Mouse (Mus musculus) E14TG2a.4 (cell line): Measurements from ENCODE around the gene Mapk8ip3.

Experiments used
- H3K27me3 ChIP-seq: 2 replicates; pipeline ENCODE4 v1.6.1; 2014; ENCODE audit warnings: low read length, control low read depth; ENCODE audit not compliant: insufficient read depth
- H3K36me3 ChIP-seq: 2 replicates; pipeline ENCODE4 v1.6.1; 2014; ENCODE audit warnings: low read length, control low read depth; ENCODE audit not compliant: insufficient read depth
- H3K4me1 ChIP-seq: replicated peaks from 2 replicates; pipeline ENCODE4 v1.6.1; 2014; ENCODE audit warnings: low read depth, low read length, control low read depth
- H3K4me3 ChIP-seq: replicated peaks from 2 replicates; pipeline ENCODE4 v1.5.1; 2014; ENCODE audit warnings: mild to moderate bottlenecking, low read length
- H3K9me3 ChIP-seq: 2 replicates; pipeline ENCODE4 v1.6.1; 2014; ENCODE audit warnings: low read length, control low read depth
- CTCF ChIP-seq: conservative IDR thresholded peaks from 2 replicates; pipeline ENCODE4 v1.5.1; 2014; ENCODE audit warnings: low read length
- NANOG ChIP-seq: IDR thresholded peaks from 2 replicates; pipeline ENCODE4 v1.6.1; 2014; ENCODE audit warnings: borderline replicate concordance, low read length, mixed read lengths
- POU5F1 ChIP-seq: IDR thresholded peaks from 2 replicates; pipeline ENCODE4 v1.6.1; 2014; ENCODE audit warnings: low read length, borderline replicate concordance

Gene Mapk8ip3

DNA sequence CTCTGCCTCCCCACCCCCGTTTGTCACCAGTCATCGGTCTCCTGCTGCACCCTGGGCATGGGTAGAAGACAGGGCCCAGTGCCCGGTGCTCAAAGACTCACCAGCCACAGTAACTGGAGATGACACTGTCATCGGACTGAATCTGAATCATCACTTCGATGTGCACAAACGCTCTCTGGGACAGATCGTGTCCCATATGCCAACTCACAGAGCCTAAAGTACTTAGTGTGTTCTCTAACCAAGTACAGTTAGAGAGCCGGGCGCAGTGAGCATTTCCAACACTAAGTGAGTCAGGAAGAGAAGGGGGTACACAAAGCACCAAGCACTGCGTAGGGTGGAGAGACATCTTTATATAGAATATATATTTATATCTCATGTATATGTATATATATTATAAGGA, 68.9 kb downstream of the Mapk8ip3 start:
- Histone ChIP-seq H3K4me1 (peaks cover 43% of the 10 kb centered on the region), H3K9me3 (no peaks in the 10 kb centered on the region), H3K36me3 (peaks cover 54% of the 10 kb centered on the region), H3K27me3 (no peaks in the 10 kb centered on the region), H3K4me3 (no peak overlapping the region)
- TF ChIP-seq CTCF (no peak), POU5F1 (no peak), NANOG (no peak)

DNA sequence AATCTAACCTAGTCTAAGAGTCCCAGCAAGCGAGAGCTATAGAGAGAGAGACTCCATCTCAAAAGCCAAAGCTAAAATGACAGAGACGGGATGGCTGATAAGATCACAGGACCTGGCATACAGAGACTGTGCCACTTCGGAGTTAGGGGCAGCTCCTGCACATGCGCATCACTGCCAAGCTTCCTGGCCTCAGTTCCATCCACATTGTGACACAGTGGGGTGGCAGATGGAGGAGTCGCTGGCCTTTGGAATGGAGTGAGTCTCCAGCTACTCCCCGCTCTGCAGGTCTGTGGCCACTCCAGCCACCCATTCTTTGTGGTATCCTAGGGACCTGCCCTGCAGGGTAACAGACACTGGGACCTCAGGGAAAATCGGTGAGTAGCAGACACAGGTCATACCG, 71.0 kb downstream of the Mapk8ip3 start, which contains the start of gene Igfals:
Gene Igfals (plus strand): TSS at position 222 of the 400 bp plus-strand sequence.
- no peaks in the 10 kb centered on the region for H3K9me3 ChIP-seq
- TF ChIP-seq POU5F1, result no peak
- TF ChIP-seq NANOG, result no peak
- TF ChIP-seq CTCF, result no peak
- no peak within 1 kb of the TSS for H3K4me3 ChIP-seq
- peaks cover 75% of the 10 kb centered on the region for H3K36me3 ChIP-seq
- H3K27me3 ChIP-seq, result no peaks in the 10 kb centered on the region
- peaks cover 24% of the 10 kb centered on the region for H3K4me1 ChIP-seq

DNA sequence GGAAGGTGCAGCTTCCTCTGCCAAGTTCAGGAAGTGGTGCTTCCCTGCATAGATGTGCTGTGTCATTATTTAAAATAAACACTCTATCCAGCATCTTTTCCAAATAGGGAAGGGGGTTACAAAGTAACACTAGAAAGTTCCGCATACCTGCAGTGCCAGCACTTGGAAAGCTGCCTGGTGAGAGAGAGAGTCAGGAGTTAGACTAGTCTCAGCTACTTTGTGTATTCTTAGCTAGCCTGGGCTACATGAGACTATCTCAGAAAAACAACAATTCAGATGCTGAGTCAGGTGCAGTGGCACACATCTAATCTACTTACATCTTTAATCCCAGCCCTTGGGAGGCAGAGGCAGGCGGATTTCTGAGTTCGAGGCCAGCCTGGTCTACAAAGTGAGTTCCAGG, 75.0 kb downstream of the Mapk8ip3 start:
- TF ChIP-seq CTCF (no peak), NANOG (no peak)
- H3K4me3 ChIP-seq, result no peak overlapping the region
- H3K36me3 ChIP-seq, result peaks cover 85% of the 10 kb centered on the region
- no peaks in the 10 kb centered on the region for H3K9me3 ChIP-seq
- no peaks in the 10 kb centered on the region for H3K27me3 ChIP-seq
- H3K4me1 ChIP-seq, result peaks cover 26% of the 10 kb centered on the region

DNA sequence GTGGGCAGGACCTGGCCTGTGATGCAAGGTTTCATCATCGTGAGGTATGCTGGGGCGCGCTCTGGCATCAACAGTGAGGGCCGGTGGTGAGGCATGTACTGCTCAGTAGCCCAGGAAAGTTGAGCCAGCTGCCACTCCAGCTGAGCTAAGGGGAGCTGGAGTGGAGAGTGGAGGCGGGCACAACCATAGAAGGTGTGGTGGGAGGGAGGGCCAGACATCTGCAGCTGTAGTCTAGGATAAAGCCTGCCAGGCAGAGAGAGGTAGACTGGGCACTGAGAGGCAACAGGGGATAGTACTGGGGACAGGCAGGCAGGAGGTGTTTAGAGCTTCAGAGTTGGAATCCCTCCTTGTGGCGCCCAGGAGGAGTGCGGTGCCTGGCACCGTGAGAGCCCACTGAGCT, 76.7 kb downstream of the Mapk8ip3 start:
- no peak for TF ChIP-seq POU5F1
- H3K27me3 ChIP-seq, result no peaks in the 10 kb centered on the region
- H3K4me3 ChIP-seq, result no peak overlapping the region
- peaks cover 85% of the 10 kb centered on the region for H3K36me3 ChIP-seq
- no peaks in the 10 kb centered on the region for H3K9me3 ChIP-seq
- H3K4me1 ChIP-seq, result peaks cover 32% of the 10 kb centered on the region

DNA sequence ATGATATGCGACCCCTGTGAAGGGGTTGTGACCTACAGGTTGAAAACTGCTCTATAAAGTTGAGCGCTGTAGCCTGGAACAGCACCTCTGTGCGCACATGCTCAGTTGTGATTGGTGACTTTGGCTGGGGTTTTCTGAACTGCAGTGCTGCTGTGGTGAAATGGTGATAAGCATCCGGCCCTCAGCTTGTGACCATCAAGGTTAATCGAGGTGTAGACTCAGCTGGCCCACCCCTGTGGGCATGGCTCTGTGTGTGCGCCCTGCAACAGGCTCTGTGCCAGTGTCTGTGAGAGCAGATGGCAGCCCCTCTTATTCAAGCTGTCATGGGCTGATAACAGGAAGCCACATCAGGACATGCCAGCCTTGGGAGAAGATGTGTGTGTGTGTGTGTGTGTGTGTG, 77.8 kb downstream of the Mapk8ip3 start:
- TF ChIP-seq POU5F1 (no peak), NANOG (no peak), CTCF (no peak)
- peaks cover 26% of the 10 kb centered on the region for H3K4me1 ChIP-seq
- no peaks in the 10 kb centered on the region for H3K27me3 ChIP-seq

DNA sequence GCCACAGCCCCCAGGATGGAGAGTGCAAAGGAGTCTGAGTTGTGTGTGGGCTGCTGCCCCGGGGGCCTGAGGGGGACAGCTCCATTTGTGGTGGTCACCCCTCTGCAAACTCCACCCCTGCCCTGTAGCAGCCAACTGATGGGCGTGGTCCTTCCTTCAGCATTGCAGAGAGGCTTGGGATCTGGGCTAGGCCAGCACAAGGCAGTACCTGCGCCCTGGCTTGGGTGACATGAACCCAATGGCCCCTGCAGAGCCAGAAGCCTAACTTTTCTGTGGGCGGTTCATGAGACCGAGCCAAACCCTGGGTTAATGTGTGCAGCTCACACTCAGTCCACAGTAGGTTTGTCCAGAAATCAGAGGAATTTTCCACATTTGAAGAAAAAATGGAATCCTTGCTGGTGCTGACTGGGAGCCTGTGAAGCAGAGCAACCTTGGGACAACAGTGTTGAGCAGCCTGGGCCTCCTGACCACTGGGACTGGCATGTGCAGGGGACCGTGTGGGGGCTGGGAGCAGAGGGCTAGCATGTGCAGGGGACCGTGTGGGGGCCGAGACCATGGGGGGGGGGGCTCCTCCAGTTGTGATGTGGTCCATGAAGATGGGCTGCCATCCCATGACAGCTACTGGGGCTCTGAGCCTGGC, 78.8 kb downstream of the Mapk8ip3 start:
- Histone ChIP-seq H3K4me1 (peaks cover 23% of the 10 kb centered on the region), H3K27me3 (no peaks in the 10 kb centered on the region), H3K9me3 (no peaks in the 10 kb centered on the region), H3K4me3 (no peak overlapping the region), H3K36me3 (peaks cover 76% of the 10 kb centered on the region)
- TF ChIP-seq POU5F1, result no peak
- no peak for TF ChIP-seq NANOG
- no peak for TF ChIP-seq CTCF

More for the DNA sequence above, 77.8 kb downstream of the Mapk8ip3 start:
- Histone ChIP-seq H3K36me3 (peaks cover 77% of the 10 kb centered on the region), H3K4me3 (no peak overlapping the region), H3K9me3 (no peaks in the 10 kb centered on the region)

DNA sequence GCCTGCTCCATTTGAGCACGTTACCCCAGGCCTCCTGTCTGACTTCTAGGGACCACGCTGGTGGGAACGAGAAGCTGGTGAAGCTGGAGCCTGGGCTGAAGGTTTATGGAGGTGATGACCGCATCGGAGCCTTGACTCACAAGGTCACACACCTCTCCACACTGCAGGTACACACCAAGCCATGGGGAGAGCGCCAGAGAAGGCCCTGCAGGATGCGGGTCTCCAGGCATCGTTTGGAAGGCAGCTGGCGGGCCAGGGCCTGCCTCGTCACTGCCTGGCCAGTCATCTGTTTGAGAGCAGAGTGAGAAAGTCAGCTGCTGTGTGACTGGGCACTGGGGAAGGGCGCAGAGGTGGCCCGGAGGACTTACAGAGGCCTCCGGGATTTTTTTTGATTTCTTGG, 80.2 kb downstream of the Mapk8ip3 start:
- H3K36me3 ChIP-seq, result peaks cover 67% of the 10 kb centered on the region
- no peak overlapping the region for H3K4me3 ChIP-seq
- H3K27me3 ChIP-seq, result peaks cover 2% of the 10 kb centered on the region
- TF ChIP-seq NANOG (no peak), CTCF (no peak), POU5F1 (no peak)
- H3K9me3 ChIP-seq, result no peaks in the 10 kb centered on the region
- H3K4me1 ChIP-seq, result peaks cover 26% of the 10 kb centered on the region

DNA sequence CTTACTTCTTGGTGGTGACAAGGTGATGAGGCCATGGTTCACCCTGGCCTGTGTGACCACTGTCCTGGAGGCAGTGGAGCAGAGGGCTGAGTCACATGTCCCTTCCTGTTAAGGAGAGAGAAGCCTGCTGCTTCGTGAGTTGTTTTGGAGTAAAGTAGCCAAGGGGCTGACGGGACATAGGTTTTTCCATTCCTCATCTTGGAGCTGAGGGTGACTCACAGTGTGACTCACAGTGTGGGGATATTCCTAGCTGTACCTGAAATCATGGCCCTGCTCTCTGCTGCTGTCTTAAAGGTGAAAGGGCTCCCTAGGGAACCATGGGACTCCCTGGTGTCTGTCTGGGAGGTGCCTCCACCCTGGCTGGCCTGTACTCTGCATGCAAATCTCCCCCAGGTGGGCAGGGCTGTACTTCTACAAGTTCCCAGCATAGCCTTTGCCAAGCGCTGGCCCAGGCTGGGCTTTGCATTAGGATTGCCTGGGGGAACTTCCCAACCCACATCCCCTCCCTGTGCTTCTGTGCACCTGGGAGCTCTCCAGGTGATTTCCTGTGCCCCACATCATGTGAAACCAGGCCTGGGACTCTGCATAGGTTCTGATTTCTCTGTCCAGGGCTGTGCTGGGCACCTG, 80.8 kb downstream of the Mapk8ip3 start:
- Histone ChIP-seq H3K9me3 (no peaks in the 10 kb centered on the region), H3K36me3 (peaks cover 61% of the 10 kb centered on the region), H3K4me1 (peaks cover 32% of the 10 kb centered on the region), H3K27me3 (peaks cover 9% of the 10 kb centered on the region), H3K4me3 (no peak overlapping the region)
- TF ChIP-seq CTCF, result no peak
- TF ChIP-seq NANOG, result no peak
- no peak for TF ChIP-seq POU5F1
